Comparison of ENCODE assay signal across 8 mouse cellular contexts in genomic region chr14:123201426-123202274, GRCm38 (mm10).
DNase-seq lines count a peak whose midpoint lies in the region; ATAC-seq and TF ChIP-seq lines count a peak whose summit lies in the region.

No protein-coding gene starts in this region.

- no peaks in the 10 kb centered on the region for H3K36me3 ChIP-seq in kidney, embryonic 16.5 days (ENCODE audit: insufficient read depth, low read length)
- no peaks in the 10 kb centered on the region for H3K36me3 ChIP-seq in lung, embryonic 14.5 days (ENCODE audit: insufficient read depth)
- no peaks in the 10 kb centered on the region for H3K36me3 ChIP-seq in stomach, embryonic 14.5 days (ENCODE audit: control insufficient read depth, insufficient read depth, low read length)

- no peak for ATAC-seq in kidney, embryonic 16.5 days (ENCODE audit: low FRiP score, low TSS enrichment)
- peak; percentile 82 for ATAC-seq in lung, embryonic 14.5 days (ENCODE audit: insufficient read depth)
- ATAC-seq in stomach, embryonic 14.5 days (ENCODE audit: insufficient number of reproducible peaks, insufficient read depth, low FRiP score, low read depth): peak; percentile 46; the same call in 1 of the 2 replicates

- H3K27ac ChIP-seq in kidney, embryonic 16.5 days (ENCODE audit: low read length): 0 out of 2 replicates have a peak overlapping the region, but pooled peaks have one; percentile 40
- peak overlapping the region; percentile 51 for H3K27ac ChIP-seq in lung, embryonic 14.5 days (ENCODE audit: low read depth)
- no peak overlapping the region for H3K27ac ChIP-seq in stomach, embryonic 14.5 days (ENCODE audit: low read length)

- DNase-seq in adrenal gland, adult (ENCODE audit: inconsistent age in 2 of 2, low spot score in 1 of 2): peak; percentile 7 to 58
- no peak for DNase-seq in adrenal gland, adult 8-10 months
- DNase-seq in cerebellum, adult 9-11 months: peak; percentile 84
- DNase-seq in gastrocnemius, postnatal 10 days: peak; percentile 34
- peak; percentile 76 for DNase-seq in lung, embryonic 14.5 days
- no peak for DNase-seq in thymus, postnatal 14 days

- H3K9ac ChIP-seq in kidney, embryonic 16.5 days (replicated peaks; ENCODE audit: low read length): no peak overlapping the region
- no peak overlapping the region for H3K9ac ChIP-seq in lung, embryonic 14.5 days
- H3K9ac ChIP-seq in stomach, embryonic 14.5 days (replicated peaks; ENCODE audit: low read depth, low read length): no peak overlapping the region

- 0 out of 2 replicates have a peak, but pooled peaks cover 4% of the 10 kb centered on the region for H3K4me1 ChIP-seq in kidney, embryonic 16.5 days (ENCODE audit: insufficient read depth, low read length)
- H3K4me1 ChIP-seq in lung, embryonic 14.5 days (ENCODE audit: insufficient read depth): peaks cover 4% of the 10 kb centered on the region; the same call in 1 of the 2 replicates
- H3K4me1 ChIP-seq in stomach, embryonic 14.5 days (ENCODE audit: control insufficient read depth, insufficient read depth, low read length): no peaks in the 10 kb centered on the region

- TF ChIP-seq CTCF in lung, embryonic 14.5 days (IDR thresholded peaks at IDR 0.05; ENCODE audit: low read depth): no peak

- H3K27me3 ChIP-seq in kidney, embryonic 16.5 days (ENCODE audit: insufficient read depth, low read length): no peaks in the 10 kb centered on the region
- H3K27me3 ChIP-seq in lung, embryonic 14.5 days (ENCODE audit: insufficient read depth, low read length): no peaks in the 10 kb centered on the region
- no peaks in the 10 kb centered on the region for H3K27me3 ChIP-seq in stomach, embryonic 14.5 days (ENCODE audit: control insufficient read depth, insufficient read depth, low read length)

- no peak overlapping the region; the same call in 1 of the 2 replicates for H3K4me2 ChIP-seq in kidney, embryonic 16.5 days (replicated peaks; ENCODE audit: low read depth, low read length)
- peak overlapping the region; percentile 45 for H3K4me2 ChIP-seq in lung, embryonic 14.5 days
- H3K4me2 ChIP-seq in stomach, embryonic 14.5 days (replicated peaks; ENCODE audit: low read depth, low read length): no peak overlapping the region

- no peak overlapping the region for H3K4me3 ChIP-seq in kidney, embryonic 16.5 days (ENCODE audit: low read length)
- no peak overlapping the region for H3K4me3 ChIP-seq in lung, embryonic 14.5 days (ENCODE audit: low read depth, low read length)
- H3K4me3 ChIP-seq in stomach, embryonic 14.5 days (ENCODE audit: low read depth, low read length): no peak overlapping the region

- WGBS in kidney, embryonic 16.5 days: 58% methylated on average over 14 of the region's 14 CpGs
- 31% methylated on average over 14 of the region's 14 CpGs for WGBS in lung, embryonic 14.5 days
- WGBS in stomach, embryonic 14.5 days: 50% methylated on average over 14 of the region's 14 CpGs

- H3K9me3 ChIP-seq in kidney, embryonic 16.5 days (ENCODE audit: low read length): no peaks in the 10 kb centered on the region
- no peaks in the 10 kb centered on the region for H3K9me3 ChIP-seq in lung, embryonic 14.5 days (ENCODE audit: low read depth, low read length)
- no peaks in the 10 kb centered on the region for H3K9me3 ChIP-seq in stomach, embryonic 14.5 days (ENCODE audit: control insufficient read depth, low read depth, low read length)

Comparison
In these comparisons a context has a peak if more than half of its experiments do, and no peak if none do; other contexts are left out.
1. DNase-seq: peak in adrenal gland, adult (2 of 2), cerebellum, adult 9-11 months (single experiment), gastrocnemius, postnatal 10 days (single experiment) and lung, embryonic 14.5 days (single experiment); none in adrenal gland, adult 8-10 months (single experiment) and thymus, postnatal 14 days (single experiment).